Mouse (Mus musculus) R1 (cell line): Measurements from ENCODE around the gene Asb5.
"Not testable (repeated sequence)": the region's sequence is repeated elsewhere in the genome, so short reads cannot be mapped to it uniquely, and the experiment has no call there.

Source experiments
- DNase-seq: peaks from one replicate; pipeline ENCODE4 v3.0.0-alpha.2; 2018; ENCODE audit warnings: low read depth, low spot score

The Asb5 gene

GRCm38 (mm10) chr8:54529382-54530296, at the start of gene Asb5, which contains the start of gene Spcs3:
Gene Asb5 (plus strand): TSS chr8:54529580.
Gene Spcs3 (minus strand): TSS chr8:54529998.
- peak; percentile 91 for DNase-seq

DNA sequence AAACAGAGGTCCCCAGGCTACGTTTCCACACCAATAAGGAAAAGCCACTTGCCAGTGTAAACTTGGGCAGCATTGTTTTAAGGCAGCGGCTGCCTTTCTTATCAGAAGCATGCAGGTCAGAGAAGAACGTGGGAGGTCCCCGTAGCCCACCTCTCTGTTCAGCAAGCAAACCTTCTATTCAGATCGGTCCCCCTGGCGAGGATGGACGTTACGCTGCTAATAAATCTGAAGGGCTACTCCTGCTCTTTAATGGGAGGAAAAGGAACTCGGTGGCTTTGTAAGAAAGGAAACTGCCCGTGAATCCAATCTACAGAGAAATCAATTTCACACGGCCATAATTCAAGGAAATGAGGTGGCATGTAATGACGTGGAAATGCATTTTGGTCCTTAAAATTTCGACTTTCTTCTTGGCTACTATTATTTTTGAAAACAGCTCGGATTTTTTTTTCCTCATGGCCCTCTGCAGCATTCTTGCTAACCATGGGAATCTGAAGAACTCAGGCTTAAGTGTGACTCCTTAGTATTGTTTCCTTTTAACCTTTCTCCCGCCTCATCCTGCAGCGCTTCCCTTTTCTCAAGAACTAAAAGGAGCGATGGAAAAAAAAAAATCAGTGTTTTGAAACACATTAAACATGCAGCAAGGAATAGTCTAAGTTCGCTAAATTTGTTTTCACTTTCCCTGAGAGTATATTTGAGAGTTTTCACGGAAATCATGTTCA, 42.7 kb upstream of the Asb5 start:
- DNase-seq: no peak

- no peak for DNase-seq
Observed at GRCm38 (mm10) chr8:54488437-54488836, 40.9 kb upstream of the Asb5 start.

DNA sequence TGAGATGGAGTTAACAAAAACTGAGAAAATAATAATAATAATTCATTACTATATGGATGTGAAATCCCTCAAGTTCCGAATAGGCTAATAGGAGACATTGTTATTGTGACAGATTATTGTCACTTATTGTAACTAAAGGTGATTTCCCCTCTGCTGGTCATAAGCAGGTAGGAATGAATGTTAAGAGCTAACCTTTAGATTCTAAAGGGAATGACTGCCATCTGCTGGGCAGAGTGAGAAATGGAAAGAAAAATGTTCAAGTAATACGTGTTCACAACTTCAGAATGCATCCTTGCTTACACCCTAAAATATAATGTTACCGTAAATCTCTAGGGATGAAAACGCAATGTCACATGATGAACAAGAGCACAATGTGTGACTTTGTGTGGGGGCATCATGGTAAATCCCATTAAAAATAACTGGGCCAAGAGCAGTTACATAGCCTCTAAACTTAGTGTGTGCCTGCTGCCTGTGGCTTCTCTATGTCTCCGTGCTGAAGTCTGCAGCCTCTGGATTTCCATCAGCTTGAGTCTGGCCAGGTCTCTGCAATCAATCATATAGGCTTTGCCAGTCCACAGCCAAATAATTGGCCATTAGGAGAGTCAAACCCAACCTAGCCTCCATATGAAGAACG, 38.2 kb upstream of the Asb5 start:
- DNase-seq: peak; percentile 72

DNA sequence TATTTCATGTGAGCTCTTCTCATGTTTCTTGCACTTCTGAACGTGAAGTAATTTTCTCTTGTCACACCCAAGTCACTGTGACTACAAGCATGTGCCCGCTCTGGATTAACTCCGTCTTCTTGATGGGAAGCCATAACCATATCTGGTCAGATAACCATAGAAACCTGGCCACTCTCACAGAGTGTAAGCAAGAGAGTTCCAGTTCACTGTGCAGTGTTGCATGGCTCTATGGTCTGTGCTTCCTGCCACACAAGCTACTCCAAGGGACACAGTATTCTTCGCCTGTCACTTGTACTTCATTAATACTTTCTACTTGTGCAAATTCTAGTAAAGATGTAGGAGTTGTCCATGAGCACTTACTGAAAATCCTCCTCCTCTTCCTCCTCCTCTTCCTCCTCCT, 37.4 kb upstream of the Asb5 start:
- DNase-seq: no peak

DNA sequence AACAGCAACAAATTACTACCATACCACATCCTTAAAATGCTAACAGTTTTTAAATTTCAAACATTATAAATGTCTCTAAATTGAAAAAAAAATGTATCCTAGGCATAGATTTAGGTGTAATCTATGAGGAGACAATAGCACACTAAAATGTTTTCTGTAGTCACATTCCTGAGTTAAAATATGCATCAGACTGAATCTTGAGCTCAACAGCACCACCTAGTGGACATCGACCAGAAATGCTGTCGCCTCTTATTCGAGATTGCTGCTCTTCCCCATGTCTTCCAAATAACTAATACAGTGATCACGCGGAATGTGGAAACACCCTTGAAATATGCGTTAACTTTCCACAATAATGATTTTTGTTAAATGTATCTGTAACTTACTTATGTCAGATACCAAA, 36.3 kb upstream of the Asb5 start:
- peak; percentile 73 for DNase-seq

- no peak for DNase-seq
Observed at GRCm38 (mm10) chr8:54493915-54494314, 35.5 kb upstream of the Asb5 start.

- DNase-seq: no peak
Observed at GRCm38 (mm10) chr8:54503104-54503503, 26.3 kb upstream of the Asb5 start.

GRCm38 (mm10) chr8:54505060-54505459, 24.3 kb upstream of the Asb5 start:
- DNase-seq: no peak

DNA sequence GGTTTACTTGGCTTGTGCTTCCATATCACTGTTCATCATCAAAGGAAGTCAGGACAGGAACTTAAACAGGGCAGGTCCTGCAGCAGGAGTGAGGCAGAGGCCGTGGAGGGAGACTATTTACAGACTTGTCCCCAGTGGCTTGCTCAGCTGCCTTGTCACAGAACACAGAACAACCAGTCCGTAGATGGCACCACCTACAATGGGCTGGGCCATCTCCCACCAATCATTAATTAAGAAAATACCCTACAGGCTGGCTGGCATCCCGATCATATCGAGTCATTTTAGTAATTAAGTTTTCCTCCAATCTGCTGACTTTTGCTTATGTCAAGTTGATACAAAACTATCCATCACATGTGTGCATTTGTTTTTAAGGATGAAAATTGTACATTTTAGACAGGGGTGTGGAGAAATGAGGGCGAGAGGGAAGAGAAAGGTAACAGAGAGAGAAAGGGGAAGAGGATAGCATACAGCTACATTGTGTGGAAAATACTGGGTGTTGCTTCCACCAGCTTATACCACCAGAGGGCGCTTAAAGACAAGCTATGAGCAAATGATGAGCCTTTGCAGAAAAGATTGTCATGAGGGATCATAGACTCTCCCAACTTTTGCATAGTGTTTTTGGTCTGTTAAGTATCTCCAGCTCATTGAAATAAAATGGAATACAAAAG, 21.8 kb upstream of the Asb5 start:
- peak; percentile 59 for DNase-seq

DNA sequence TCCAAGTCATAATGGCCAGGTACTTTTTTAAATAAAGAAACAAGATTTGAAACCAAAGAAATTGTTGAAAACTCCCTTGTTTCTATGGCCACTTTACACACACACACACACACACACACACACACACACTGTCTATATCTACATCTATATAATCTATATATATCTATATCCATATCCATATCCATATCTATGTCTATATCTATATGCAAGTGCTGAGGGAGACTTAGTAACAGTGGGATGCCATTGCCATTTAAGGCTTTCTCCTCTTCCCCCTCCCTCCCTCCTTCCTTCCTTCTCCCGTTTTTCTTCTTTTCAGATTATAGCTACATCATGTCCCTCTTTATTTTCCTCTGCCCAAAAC, 21.3 kb upstream of the Asb5 start:
- DNase-seq: no peak

DNA sequence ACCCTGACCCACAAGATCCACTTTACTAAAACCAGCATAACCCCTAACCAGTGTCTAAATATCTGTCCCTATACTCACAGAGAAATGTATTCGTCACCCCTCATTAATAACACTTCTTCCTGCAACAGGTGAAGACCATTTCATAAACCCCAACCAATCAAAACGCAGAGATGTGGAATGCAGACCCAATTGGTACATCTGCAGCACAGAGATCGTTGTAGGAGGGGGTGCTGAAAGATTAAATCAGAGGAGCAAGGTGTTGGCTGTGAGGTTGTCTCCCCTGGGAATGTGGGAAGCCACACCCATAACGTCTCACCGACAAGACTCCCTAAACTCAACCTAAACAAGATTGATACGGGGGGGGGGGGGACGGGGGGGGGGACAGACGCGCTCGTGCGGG, 20.6 kb upstream of the Asb5 start:
- DNase-seq: no peak

- DNase-seq: peak; percentile 31
Observed at GRCm38 (mm10) chr8:54509221-54509721, 20.1 kb upstream of the Asb5 start.

DNA sequence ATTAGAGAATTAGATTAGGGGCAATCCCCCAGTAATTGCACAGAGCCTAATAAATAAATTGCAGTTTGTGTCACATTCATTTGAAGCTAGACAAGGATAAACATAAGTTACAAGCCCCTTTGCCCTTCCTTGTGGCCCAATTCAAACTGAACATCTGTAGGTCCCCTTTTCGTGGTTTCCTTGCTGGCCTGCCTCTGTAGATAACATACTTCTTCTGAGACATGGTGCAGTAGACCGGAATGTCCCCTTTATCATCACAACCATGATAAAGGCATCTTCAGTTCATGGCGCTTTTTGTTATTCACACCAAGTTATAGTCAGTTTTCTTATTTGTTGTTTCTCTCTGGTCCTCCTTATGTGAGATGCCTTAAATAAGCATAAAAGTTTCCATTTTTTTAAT, 17.6 kb upstream of the Asb5 start:
- no peak for DNase-seq

DNA sequence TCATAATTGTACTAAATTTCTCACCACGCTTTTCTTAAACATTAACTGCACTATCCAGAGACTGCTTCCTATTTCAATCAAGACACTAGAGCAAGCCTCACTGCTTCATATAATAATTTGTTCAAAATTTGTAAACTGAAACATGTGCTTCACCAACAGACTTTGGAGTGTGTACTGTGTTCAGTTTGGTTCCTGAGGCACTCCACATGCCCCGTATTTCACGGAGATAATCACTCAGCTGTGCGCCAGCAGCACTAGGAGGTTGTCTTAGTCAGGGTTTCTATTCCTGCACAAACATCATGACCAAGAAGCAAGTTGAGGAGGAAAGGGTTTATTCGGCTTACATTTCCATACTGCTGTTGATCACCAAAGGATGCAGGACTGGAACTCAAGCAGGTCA, 17.2 kb upstream of the Asb5 start:
- DNase-seq: not testable (repeated sequence)

- DNase-seq: no peak
Observed at GRCm38 (mm10) chr8:54518756-54519460, 10.5 kb upstream of the Asb5 start.

DNA sequence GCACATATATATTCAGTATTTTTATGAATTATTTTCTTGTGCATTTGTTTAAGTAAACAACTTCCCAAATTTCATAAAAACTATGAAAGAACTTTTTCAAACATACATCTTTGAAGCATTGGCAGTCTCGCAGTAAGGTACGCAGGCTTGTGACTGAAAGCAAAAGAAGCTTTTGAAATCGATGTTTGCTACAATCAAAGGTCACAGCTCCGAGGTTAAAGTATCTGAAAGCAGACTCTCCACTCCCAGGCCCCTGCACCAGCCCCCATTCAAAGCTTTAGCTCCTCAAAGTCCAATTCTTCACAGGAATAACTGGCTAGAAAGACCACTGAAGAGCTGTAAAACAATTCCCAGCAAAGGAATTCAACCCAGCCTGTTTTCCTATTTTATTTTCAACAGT, 8.9 kb upstream of the Asb5 start:
- no peak for DNase-seq

GRCm38 (mm10) chr8:54525606-54526005, 3.8 kb upstream of the Asb5 start:
- DNase-seq: peak; percentile 89

DNA sequence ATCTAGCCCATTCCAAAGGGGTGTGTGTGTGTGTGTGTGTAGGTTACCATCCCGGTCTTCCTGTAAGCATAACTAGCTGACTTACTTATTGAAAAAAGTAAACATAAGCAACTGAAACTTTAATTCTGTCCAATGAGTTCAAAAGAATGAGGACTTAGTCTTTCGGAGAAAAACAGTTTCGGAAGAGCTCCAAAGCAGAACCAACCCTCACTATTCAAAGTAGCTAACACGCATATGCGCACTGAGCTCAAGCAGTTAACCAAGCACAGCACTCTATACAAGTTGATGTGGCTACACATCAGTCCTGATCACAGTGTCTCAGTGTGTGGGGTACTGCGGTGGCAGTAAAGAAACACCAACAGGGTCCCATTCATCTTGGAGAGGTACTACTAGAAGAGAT, 2.7 kb upstream of the Asb5 start:
- DNase-seq: no peak

DNA sequence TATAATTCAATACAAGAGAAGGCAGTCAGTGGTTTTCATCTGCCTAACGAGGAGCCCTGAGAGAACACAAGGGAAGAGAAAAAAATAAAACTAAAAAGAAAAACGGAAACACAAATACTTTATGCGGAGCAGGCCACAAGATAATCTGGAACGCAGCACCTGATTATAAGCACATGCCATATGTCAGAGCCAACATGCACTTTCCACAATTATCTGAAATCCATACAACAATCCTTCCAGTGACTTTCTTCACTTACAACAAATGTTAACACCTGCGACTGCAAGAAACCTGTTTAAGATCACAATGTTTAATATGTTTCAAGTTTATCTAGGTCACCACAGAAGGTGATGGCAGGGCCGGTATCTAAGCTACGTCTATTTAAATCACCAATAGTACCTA, 809 bp upstream of the Asb5 start:
- no peak for DNase-seq

GRCm38 (mm10) chr8:54535172-54535571, 5.8 kb downstream of the Asb5 start:
- DNase-seq: no peak
